Mouse (Mus musculus) spleen, adult 2 months (tissue): ENCODE data around the gene Nnmt. TPM values are rescaled to one million over a fixed set of nuclear protein-coding genes. Genes with fewer than 3 reads are reported as not detected.
A peak's percentile ranks its signal among the peaks of the same experiment; 100 is the strongest.

Experiments
- DNase-seq, 2 experiments: peaks; one replicate each; pipeline versions ENCODE4 v3.0.0 to v3.0.0-alpha.2; 2012 to 2021; ENCODE audit warnings: low spot score in 2 of 2, low read depth in 1 of 2
- H3K27ac ChIP-seq: fragments of 200-500 bp; 2 replicates; pipeline ENCODE4 v1.5.1; 2012; ENCODE audit warnings: low read length, inconsistent platforms; ENCODE audit not compliant: insufficient read depth
- H3K27me3 ChIP-seq: fragments of 200-500 bp; 2 replicates; pipeline ENCODE4 v1.6.1; 2012; ENCODE audit warnings: mild to moderate bottlenecking, moderate library complexity, low read length, inconsistent platforms; ENCODE audit not compliant: control insufficient read depth, insufficient read depth
- H3K36me3 ChIP-seq: fragments of 200-500 bp; 2 replicates; pipeline ENCODE4 v1.6.1; 2012; ENCODE audit warnings: mild to moderate bottlenecking, low read length, inconsistent platforms; ENCODE audit not compliant: control insufficient read depth, insufficient read depth
- H3K4me1 ChIP-seq: fragments of 200-500 bp; 2 replicates; pipeline ENCODE4 v1.6.1; 2011; ENCODE audit warnings: inconsistent platforms; ENCODE audit not compliant: control insufficient read depth, insufficient read depth, insufficient read length
- H3K4me3 ChIP-seq: fragments of 200-500 bp; 2 replicates; pipeline ENCODE4 v1.5.1; 2011; ENCODE audit warnings: mild to moderate bottlenecking, inconsistent platforms; ENCODE audit not compliant: insufficient read depth, insufficient read length; ENCODE audit errors: extremely low read depth
- CTCF ChIP-seq: fragments of 200-500 bp; IDR thresholded peaks from 2 replicates; pipeline ENCODE4 v1.5.1; 2011; ENCODE audit warnings: mild to moderate bottlenecking, inconsistent platforms; ENCODE audit not compliant: insufficient read depth, insufficient read length, insufficient replicate concordance; ENCODE audit errors: extremely low read depth
- POLR2A ChIP-seq: fragments of 200-500 bp; IDR thresholded peaks from 2 replicates; pipeline ENCODE4 v1.6.1; 2011; ENCODE audit warnings: low read depth, low read length, inconsistent platforms
- WGBS: fragments of 180-500 bp; shearing (Covaris S2); methylation state at CpG from one replicate; pipeline ENCODE4 v1.1.7; 2018; 5-methylcytosine and 5-hydroxymethylcytosine counted together
- polyA plus RNA-seq: library from polyadenylated mRNA; depleted of rRNA; stranded (reverse); fragments of >200 nt; gene quantifications from 2 replicates; pipeline ENCODE4 v1.2.3, GENCODE M21; 2012; rRNA removed

Gene Nnmt
- polyA plus RNA-seq, 1 experiment: 0.60 TPM

- H3K4me1 ChIP-seq: no peaks in the 10 kb centered on the region
- no peaks in the 10 kb centered on the region for H3K27me3 ChIP-seq
- no peaks in the 10 kb centered on the region for H3K36me3 ChIP-seq
- 39% methylated on average over 1 of the region's 1 CpGs for WGBS
- no peak overlapping the region for H3K27ac ChIP-seq
- no peak for DNase-seq
- H3K4me3 ChIP-seq: no peak overlapping the region
- no peak for TF ChIP-seq CTCF
- TF ChIP-seq POLR2A: no peak
Measured at GRCm38 (mm10) chr9:48580808-48581207, 24.1 kb downstream of the Nnmt start.

- no peaks in the 10 kb centered on the region for H3K36me3 ChIP-seq
- peak overlapping the region; percentile 52; the same call in 1 of the 2 replicates for H3K27ac ChIP-seq
- WGBS: 62% methylated on average over 5 of the region's 5 CpGs
- peak in 1 of 2 experiments; percentile 40 for DNase-seq
- H3K4me1 ChIP-seq: peaks cover 8% of the 10 kb centered on the region; the same call in 1 of the 2 replicates
- TF ChIP-seq POLR2A (no peak), CTCF (no peak)
- H3K27me3 ChIP-seq: no peaks in the 10 kb centered on the region
- H3K4me3 ChIP-seq: no peak overlapping the region
Measured at GRCm38 (mm10) chr9:48562388-48562787, 42.6 kb downstream of the Nnmt start.

GRCm38 (mm10) chr9:48559482-48560139 is 45.3 kb downstream of the Nnmt start:
- DNase-seq: peak; percentile 46 to 73
- Histone ChIP-seq H3K36me3 (no peaks in the 10 kb centered on the region), H3K27ac (peak overlapping the region; percentile 65), H3K27me3 (no peaks in the 10 kb centered on the region), H3K4me3 (no peak overlapping the region), H3K4me1 (peaks cover 8% of the 10 kb centered on the region; the same call in 1 of the 2 replicates)
- WGBS: 18% methylated on average over 4 of the region's 4 CpGs
- TF ChIP-seq POLR2A: no peak
- TF ChIP-seq CTCF: peak; percentile 71; the same call in 1 of the 2 replicates

GRCm38 (mm10) chr9:48558637-48559036 is 46.3 kb downstream of the Nnmt start:
- peak overlapping the region; percentile 74; the same call in 1 of the 2 replicates for H3K27ac ChIP-seq

GRCm38 (mm10) chr9:48549056-48549455 is 55.9 kb downstream of the Nnmt start:
- H3K27me3 ChIP-seq: no peaks in the 10 kb centered on the region
- WGBS: 64% methylated on average over 2 of the region's 2 CpGs

More at GRCm38 (mm10) chr9:48558637-48559036, 46.3 kb downstream of the Nnmt start:
- Histone ChIP-seq H3K36me3 (no peaks in the 10 kb centered on the region), H3K4me3 (no peak overlapping the region), H3K27me3 (no peaks in the 10 kb centered on the region), H3K4me1 (peaks cover 8% of the 10 kb centered on the region; the same call in 1 of the 2 replicates)
- 9% methylated on average over 4 of the region's 4 CpGs for WGBS
- TF ChIP-seq POLR2A (no peak), CTCF (no peak)
- peak; percentile 83 to 90 for DNase-seq

GRCm38 (mm10) chr9:48547233-48547632 is 57.7 kb downstream of the Nnmt start:
- DNase-seq: no peak
- TF ChIP-seq POLR2A: no peak
- TF ChIP-seq CTCF: no peak
- H3K27ac ChIP-seq: no peak overlapping the region
- no peaks in the 10 kb centered on the region for H3K27me3 ChIP-seq
- H3K4me1 ChIP-seq: no peaks in the 10 kb centered on the region; the same call in 1 of the 2 replicates
- H3K36me3 ChIP-seq: no peaks in the 10 kb centered on the region
- no peak overlapping the region for H3K4me3 ChIP-seq

More at GRCm38 (mm10) chr9:48549056-48549455, 55.9 kb downstream of the Nnmt start:
- DNase-seq: no peak
- no peak for TF ChIP-seq CTCF
- no peak for TF ChIP-seq POLR2A
- Histone ChIP-seq H3K36me3 (no peaks in the 10 kb centered on the region), H3K4me1 (no peaks in the 10 kb centered on the region; the same call in 1 of the 2 replicates), H3K4me3 (no peak overlapping the region), H3K27ac (no peak overlapping the region)

Other genes with a start within 250 kb of the Nnmt start
- 47.9 and 50.0 TPM in 2 replicates for gene Rexo2, start 124.5 kb downstream of the Nnmt start, polyA plus RNA-seq
- 15.0 and 16.6 TPM in 2 replicates for gene Rbm7, start 109.9 kb downstream of the Nnmt start, polyA plus RNA-seq
- gene Gm5617, start 109.7 kb downstream of the Nnmt start, polyA plus RNA-seq: 26.5 and 34.7 TPM in 2 replicates
- 2.5 and 3.1 TPM in 2 replicates for gene Zbtb16, start 231.1 kb upstream of the Nnmt start, polyA plus RNA-seq